Mouse (Mus musculus) stomach, postnatal 0 days (tissue): Measurements from ENCODE around the gene Rtf1.

Experiments used
- CTCF ChIP-seq: IDR thresholded peaks from 2 replicates; pipeline ENCODE4 v1.5.1; 2016; ENCODE audit warnings: antibody characterized with exemption, low read depth, mild to moderate bottlenecking, moderate library complexity
- EP300 ChIP-seq: optimal IDR thresholded peaks from 2 replicates; pipeline ENCODE3; 2016; ENCODE audit warnings: antibody characterized with exemption

- TF ChIP-seq CTCF (no peak), EP300 (no peak)
These were observed 85.4 kb downstream of the Rtf1 start, which contains the start of gene Ltk for GRCm38 (mm10) chr2:119760251-119760650.
